Mouse (Mus musculus) liver, adult 2 months (tissue): ENCODE results near the gene 1110059E24Rik. TPM values are rescaled to one million over a fixed set of nuclear protein-coding genes. Genes with fewer than 3 reads are reported as not detected.

ENCODE experiments used
- DNase-seq: peaks from one replicate; pipeline ENCODE4 v3.0.0-alpha.2; 2011; ENCODE audit warnings: low read depth, low spot score; ENCODE audit errors: extremely low read depth
- H3K27ac ChIP-seq: fragments of 200-500 bp; replicated peaks from 2 replicates; pipeline ENCODE4 v1.5.1; 2012; ENCODE audit warnings: low read depth, mild to moderate bottlenecking, control low read depth, inconsistent platforms, low read length; ENCODE audit not compliant: insufficient read depth
- H3K27me3 ChIP-seq: fragments of 200-500 bp; 2 replicates; pipeline ENCODE4 v1.6.1; 2012; ENCODE audit warnings: mild to moderate bottlenecking, moderate library complexity, low read length, inconsistent platforms; ENCODE audit not compliant: control insufficient read depth, insufficient read depth
- H3K36me3 ChIP-seq: fragments of 200-500 bp; 2 replicates; pipeline ENCODE4 v1.6.1; 2012; ENCODE audit warnings: low read length, inconsistent platforms; ENCODE audit not compliant: control insufficient read depth, insufficient read depth
- H3K4me1 ChIP-seq: fragments of 200-500 bp; 2 replicates; pipeline ENCODE4 v1.6.1; 2011; ENCODE audit warnings: low read length; ENCODE audit not compliant: control insufficient read depth, insufficient read depth
- H3K4me3 ChIP-seq: fragments of 200-500 bp; 2 replicates; pipeline ENCODE4 v1.5.1; 2011; ENCODE audit warnings: low read depth, mild to moderate bottlenecking, control low read depth, low read length, moderate library complexity; ENCODE audit not compliant: insufficient read depth
- H3K79me2 ChIP-seq: fragments of 200-500 bp; 2 replicates; pipeline ENCODE4 v1.6.1; 2012; ENCODE audit warnings: inconsistent platforms, mild to moderate bottlenecking, low read length, moderate library complexity; ENCODE audit not compliant: control insufficient read depth, insufficient read depth
- H3K9ac ChIP-seq: fragments of 200-500 bp; 2 replicates; pipeline ENCODE4 v1.6.1; 2012; ENCODE audit warnings: low read depth, mild to moderate bottlenecking, control low read depth, inconsistent platforms, low read length
- CTCF ChIP-seq: fragments of 200-500 bp; IDR thresholded peaks from 2 replicates; pipeline ENCODE4 v1.5.1; 2011; ENCODE audit warnings: low read depth, low read length, control low read depth
- POLR2A ChIP-seq: fragments of 200-500 bp; IDR thresholded peaks from 2 replicates; pipeline ENCODE4 v1.6.1; 2011; ENCODE audit warnings: low read length, control low read depth; ENCODE audit not compliant: insufficient read depth; ENCODE audit errors: extremely low read depth
- WGBS: fragments of 180-500 bp; shearing (Covaris S2); methylation state at CpG from one replicate; pipeline ENCODE4 v1.1.7; 2018; 5-methylcytosine and 5-hydroxymethylcytosine counted together
- polyA plus RNA-seq: library from polyadenylated mRNA; depleted of rRNA; stranded (reverse); fragments of >200 nt; gene quantifications from 2 replicates; pipeline ENCODE4 v1.2.3, GENCODE M21; 2012; rRNA removed
- total RNA-seq: library from RNA; depleted of rRNA; stranded (reverse); fragments of >200 nt; gene quantifications from 2 replicates; pipeline ENCODE4 v1.2.3, GENCODE M21; 2014; rRNA removed

1110059E24Rik gene
- total RNA-seq, result 18.2 and 24.4 TPM in 2 replicates
- polyA plus RNA-seq, result 3.5 TPM in 2 replicates

GRCm38 (mm10) chr19:21652285-21653171 lies at the start of gene 1110059E24Rik:
1110059E24Rik (minus strand) TSS chr19:21652976.
- Histone ChIP-seq H3K27me3 (no peaks in the 10 kb centered on the region), H3K9ac (peak within 1 kb of the TSS; percentile 100), H3K4me1 (peaks cover 18% of the 10 kb centered on the region), H3K36me3 (no peaks in the 10 kb centered on the region; the same call in 1 of the 2 replicates), H3K27ac (peak within 1 kb of the TSS; percentile 98), H3K79me2 (peaks cover 39% of the 10 kb centered on the region), H3K4me3 (peak within 1 kb of the TSS; percentile 92)
- TF ChIP-seq CTCF, result no peak
- 5% methylated on average over 52 of the region's 52 CpGs for WGBS
- peak; percentile 95 for DNase-seq

- 93% methylated on average over 10 of the region's 10 CpGs for WGBS
Measured at GRCm38 (mm10) chr19:21680986-21681385, 28.2 kb upstream of the 1110059E24Rik start.

GRCm38 (mm10) chr19:21680091-21680490 lies 27.3 kb upstream of the 1110059E24Rik start:
- peak; percentile 89 for DNase-seq
- peaks cover 13% of the 10 kb centered on the region for H3K4me1 ChIP-seq
- no peaks in the 10 kb centered on the region for H3K27me3 ChIP-seq
- peaks cover 30% of the 10 kb centered on the region for H3K36me3 ChIP-seq
- H3K79me2 ChIP-seq, result peaks cover 2% of the 10 kb centered on the region
- TF ChIP-seq POLR2A, result no peak
- TF ChIP-seq CTCF, result no peak
- no peak overlapping the region for H3K4me3 ChIP-seq
- no peak overlapping the region for H3K9ac ChIP-seq
- 55% methylated on average over 3 of the region's 3 CpGs for WGBS
- H3K27ac ChIP-seq, result no peak overlapping the region

More at GRCm38 (mm10) chr19:21680986-21681385, 28.2 kb upstream of the 1110059E24Rik start:
- no peak for TF ChIP-seq POLR2A
- no peak for TF ChIP-seq CTCF
- H3K27ac ChIP-seq, result no peak overlapping the region
- no peak for DNase-seq
- peaks cover 34% of the 10 kb centered on the region for H3K36me3 ChIP-seq
- no peaks in the 10 kb centered on the region for H3K27me3 ChIP-seq
- H3K4me3 ChIP-seq, result no peak overlapping the region
- H3K79me2 ChIP-seq, result no peaks in the 10 kb centered on the region; the same call in 1 of the 2 replicates
- H3K4me1 ChIP-seq, result peaks cover 12% of the 10 kb centered on the region
- H3K9ac ChIP-seq, result no peak overlapping the region

GRCm38 (mm10) chr19:21674354-21675096 lies 21.7 kb upstream of the 1110059E24Rik start:
- H3K27me3 ChIP-seq, result no peaks in the 10 kb centered on the region
- H3K79me2 ChIP-seq, result peaks cover 33% of the 10 kb centered on the region
- no peak for TF ChIP-seq POLR2A
- TF ChIP-seq CTCF, result no peak

GRCm38 (mm10) chr19:21669650-21670049 lies 16.9 kb upstream of the 1110059E24Rik start:
- Histone ChIP-seq H3K79me2 (peaks cover 48% of the 10 kb centered on the region; the same call in 1 of the 2 replicates), H3K27me3 (no peaks in the 10 kb centered on the region), H3K4me3 (no peak overlapping the region), H3K27ac (no peak overlapping the region), H3K9ac (no peak overlapping the region), H3K36me3 (peaks cover 2% of the 10 kb centered on the region; the same call in 1 of the 2 replicates), H3K4me1 (peaks cover 8% of the 10 kb centered on the region; the same call in 1 of the 2 replicates)
- DNase-seq, result no peak
- 97% methylated on average over 4 of the region's 4 CpGs for WGBS
- TF ChIP-seq CTCF, result no peak
- no peak for TF ChIP-seq POLR2A

More at GRCm38 (mm10) chr19:21674354-21675096, 21.7 kb upstream of the 1110059E24Rik start:
- Histone ChIP-seq H3K9ac (no peak overlapping the region), H3K36me3 (peaks cover 9% of the 10 kb centered on the region; the same call in 1 of the 2 replicates), H3K4me3 (no peak overlapping the region), H3K4me1 (peaks cover 9% of the 10 kb centered on the region), H3K27ac (no peak overlapping the region)
- 97% methylated on average over 17 of the region's 17 CpGs for WGBS
- DNase-seq, result no peak
